ENCODE assay signal across 1 mouse cellular context in the genomic region with DNA sequence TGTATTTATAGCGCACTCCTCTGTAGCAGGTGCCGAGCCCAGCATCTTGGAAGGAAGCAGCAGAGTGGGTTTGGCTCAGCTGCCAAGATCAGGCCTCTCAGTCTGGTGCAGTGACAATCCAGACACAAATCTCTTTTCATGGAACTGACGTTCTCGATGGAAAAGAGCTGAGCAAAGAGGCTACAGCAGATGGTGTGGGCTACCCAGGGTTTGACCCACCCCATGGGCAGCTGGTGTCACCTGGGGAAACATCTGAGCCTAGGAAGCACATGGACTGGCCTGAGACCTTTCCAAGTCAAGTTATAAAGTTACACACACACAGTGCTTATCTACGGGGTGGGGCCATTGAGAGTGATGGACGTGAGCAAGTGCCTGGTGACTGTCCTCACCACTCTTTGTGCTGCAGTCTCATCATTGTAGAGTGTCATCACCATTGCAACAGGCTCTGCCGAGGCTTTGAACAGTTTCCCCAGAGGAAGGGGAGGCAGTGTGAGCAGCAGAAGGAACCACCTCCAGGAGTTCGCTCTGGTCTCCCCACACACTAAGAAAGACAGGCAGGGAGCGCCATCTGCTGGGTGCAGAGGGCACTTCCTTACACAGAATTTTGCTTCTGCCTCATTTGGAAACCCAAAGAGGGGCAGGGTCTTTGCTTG.
TF ChIP-seq lines count a peak whose summit lies in the region.

No protein-coding gene starts in this region.

TF ChIP-seq in CH12.LX, 34 proteins besides CTCF, POLR2A, EP300 and RAD21:
- no peak for TF ChIP-seq POLR2AphosphoS2 (IDR thresholded peaks at IDR 0.05; ENCODE audit: low read depth, low read length)
- no peak for TF ChIP-seq E2F4 (IDR thresholded peaks at IDR 0.05; ENCODE audit: insufficient replicate concordance, low read depth, low read length)
- TF ChIP-seq SIN3A (IDR thresholded peaks at IDR 0.05; ENCODE audit: low read length): peak; percentile 81
- no peak for TF ChIP-seq UBTF (IDR thresholded peaks at IDR 0.05; ENCODE audit: low read depth, low read length)
- TF ChIP-seq ETS1 (conservative IDR thresholded peaks at IDR 0.05; ENCODE audit: low read depth, low read length): no peak
- TF ChIP-seq TBP (conservative IDR thresholded peaks at IDR 0.05; ENCODE audit: low read depth, low read length): no peak
- peak; percentile 25; the same call in 1 of the 2 replicates for TF ChIP-seq IRF4 (IDR thresholded peaks at IDR 0.05; ENCODE audit: low read depth, low read length)
- TF ChIP-seq TCF12 (IDR thresholded peaks at IDR 0.05; ENCODE audit: low read depth, low read length): no peak; the same call in 1 of the 2 replicates
- TF ChIP-seq ELF1 (IDR thresholded peaks at IDR 0.05; ENCODE audit: low read depth, low read length): 0 out of 2 replicates have a peak, but pooled peaks have one; percentile 34
- peak; percentile 96 for TF ChIP-seq SMC3 (IDR thresholded peaks at IDR 0.05; ENCODE audit: low read depth, low read length)
- TF ChIP-seq USF1 (IDR thresholded peaks at IDR 0.05; ENCODE audit: low read depth, low read length): no peak
- TF ChIP-seq MAX (IDR thresholded peaks at IDR 0.05; ENCODE audit: low read length): no peak
- no peak for TF ChIP-seq ZNF384 (IDR thresholded peaks at IDR 0.05; ENCODE audit: low read depth, low read length)
- TF ChIP-seq RCOR1 (conservative IDR thresholded peaks at IDR 0.05; ENCODE audit: low read depth, low read length): no peak
- TF ChIP-seq CHD1 (IDR thresholded peaks at IDR 0.05; ENCODE audit: low read depth, low read length): no peak
- TF ChIP-seq MEF2A (IDR thresholded peaks at IDR 0.05; ENCODE audit: borderline replicate concordance, low read depth, low read length): peak; percentile 36; the same call in 1 of the 2 replicates
- peak; percentile 38; the same call in 1 of the 2 replicates for TF ChIP-seq MYC (IDR thresholded peaks at IDR 0.05; ENCODE audit: low read depth, low read length)
- no peak for TF ChIP-seq MAFK (IDR thresholded peaks at IDR 0.05; ENCODE audit: insufficient replicate concordance, low read length)
- TF ChIP-seq GABPA (IDR thresholded peaks at IDR 0.05; ENCODE audit: insufficient replicate concordance, low read depth, low read length): no peak
- no peak for TF ChIP-seq BHLHE40 (IDR thresholded peaks at IDR 0.05; ENCODE audit: low read depth, low read length)
- TF ChIP-seq USF2 (conservative IDR thresholded peaks at IDR 0.05; ENCODE audit: low read depth, low read length): no peak
- no peak for TF ChIP-seq NELFE (IDR thresholded peaks at IDR 0.05; ENCODE audit: low read depth, low read length)
- TF ChIP-seq CHD2 (IDR thresholded peaks at IDR 0.05; ENCODE audit: low read length): no peak
- TF ChIP-seq KAT2A (IDR thresholded peaks at IDR 0.05; ENCODE audit: insufficient replicate concordance, low read length): no peak
- TF ChIP-seq NRF1 (IDR thresholded peaks at IDR 0.05; ENCODE audit: low read depth, low read length): peak; percentile 37; the same call in 1 of the 2 replicates
- TF ChIP-seq MXI1 (IDR thresholded peaks at IDR 0.05; ENCODE audit: low read depth, low read length): peak; percentile 35; the same call in 1 of the 2 replicates
- no peak; the same call in 1 of the 2 replicates for TF ChIP-seq HCFC1 (IDR thresholded peaks at IDR 0.05; ENCODE audit: low read depth, low read length)
- peak; percentile 73; the same call in 1 of the 2 replicates for TF ChIP-seq MAZ (IDR thresholded peaks at IDR 0.05; ENCODE audit: low read depth, low read length)
- no peak for TF ChIP-seq JUND (conservative IDR thresholded peaks at IDR 0.05; ENCODE audit: low read depth, low read length)
- peak; percentile 83 for TF ChIP-seq ZC3H11A (IDR thresholded peaks at IDR 0.05; ENCODE audit: low read depth, low read length)
- no peak for TF ChIP-seq PAX5 (IDR thresholded peaks at IDR 0.05; ENCODE audit: low read length)
- TF ChIP-seq ZKSCAN1 (IDR thresholded peaks at IDR 0.05; ENCODE audit: borderline replicate concordance, low read depth, low read length): no peak
- no peak for TF ChIP-seq ZMIZ1 (IDR thresholded peaks at IDR 0.05; ENCODE audit: low read depth, low read length)
- TF ChIP-seq JUN (IDR thresholded peaks at IDR 0.05; ENCODE audit: insufficient read depth, low read depth, low read length): no peak
TF ChIP-seq in CH12.LX: peak in this region for 10.
